Mouse (Mus musculus): ENCODE measurements around the gene Kcnk7.

DNA sequence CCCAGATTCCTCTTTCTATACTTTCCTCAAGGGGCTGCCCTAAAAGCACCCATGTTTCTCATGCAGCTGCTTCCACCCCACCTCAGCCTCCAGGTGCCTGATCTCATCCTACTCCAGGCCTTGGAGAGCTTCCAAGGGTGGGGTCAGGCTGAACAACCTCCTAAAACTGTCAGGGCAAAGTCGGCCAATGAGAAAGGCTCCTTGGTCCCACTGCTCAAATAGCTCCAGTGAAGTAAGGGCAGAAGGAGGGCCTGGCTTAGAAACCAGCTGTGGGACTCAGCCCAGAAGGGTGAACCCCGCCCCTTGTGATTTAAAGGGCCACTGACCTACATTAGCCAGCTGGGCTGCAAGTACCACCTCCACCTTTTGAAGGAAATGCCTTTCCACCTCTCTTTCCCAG, 9.6 kb downstream of the Kcnk7 start:
- no peak for TF ChIP-seq CTCF (IDR thresholded peaks at IDR 0.05; ENCODE audit: control insufficient read depth, insufficient read depth, insufficient read length)
- no peak for TF ChIP-seq USF1 (IDR thresholded peaks at IDR 0.05; ENCODE audit: low read depth)
- TF ChIP-seq MYOG (IDR thresholded peaks at IDR 0.05; ENCODE audit: control insufficient read depth, extremely low read depth, insufficient read length): no peak

Measured in C2C12 (cell line).